Mouse (Mus musculus) CH12.LX (cell line): Measurements from ENCODE around the gene Smg6. TPM values are rescaled to one million over a fixed set of nuclear protein-coding genes. Genes with fewer than 3 reads are reported as not detected.

Source experiments
- DNase-seq: peaks from one replicate; pipeline ENCODE4 v3.0.0-alpha.2; 2013; ENCODE audit errors: extremely low read depth
- H3K27ac ChIP-seq: 2 replicates; pipeline ENCODE4 v1.5.1; 2012; ENCODE audit warnings: low read depth, mild to moderate bottlenecking, control low read depth, moderate library complexity; ENCODE audit not compliant: insufficient read depth
- H3K27me3 ChIP-seq: replicated peaks from 2 replicates; pipeline ENCODE3; 2012; ENCODE audit warnings: inconsistent platforms
- H3K36me3 ChIP-seq, 2 experiments: replicated peaks in 1 of 2; 2 replicates each; pipeline versions ENCODE3 to v1.6.1; 2012; ENCODE audit warnings: inconsistent platforms in 1 of 2, low read length in 1 of 2, mild to moderate bottlenecking in 1 of 2, mixed read lengths in 1 of 2, moderate library complexity in 1 of 2; ENCODE audit not compliant: control insufficient read depth in 1 of 2, insufficient read depth in 1 of 2
- H3K4me1 ChIP-seq, 2 experiments: 2 replicates each; pipeline ENCODE4 v1.6.1; 2012; ENCODE audit warnings: inconsistent platforms in 1 of 2, moderate library complexity in 1 of 2; ENCODE audit not compliant: insufficient read depth in 2 of 2, control insufficient read depth in 1 of 2
- H3K4me2 ChIP-seq: 2 replicates; pipeline ENCODE4 v1.6.1; 2012; ENCODE audit warnings: low read depth, mild to moderate bottlenecking, control low read depth; ENCODE audit not compliant: poor library complexity, insufficient read depth, severe bottlenecking
- H3K4me3 ChIP-seq, 3 experiments: fragments of 150-350 bp in 1 of 3; sonication (generic) in 1 of 3; replicated peaks in 1 of 3; 2 replicates each; pipeline versions ENCODE3 to v1.5.1; 2011 to 2012; ENCODE audit warnings: low read depth in 2 of 3, low read length in 2 of 3, mild to moderate bottlenecking in 2 of 3, moderate library complexity in 2 of 3, control low read depth in 1 of 3, improper control_type of control experiment in 1 of 3, inconsistent platforms in 1 of 3, mixed read lengths in 1 of 3; ENCODE audit not compliant: poor library complexity in 1 of 3
- H3K79me2 ChIP-seq: replicated peaks from 2 replicates; pipeline ENCODE4 v1.6.1; 2012; ENCODE audit warnings: mild to moderate bottlenecking, moderate library complexity; ENCODE audit not compliant: control insufficient read depth, poor library complexity, insufficient read depth, severe bottlenecking; ENCODE audit errors: extremely low read depth
- H3K9ac ChIP-seq: 2 replicates; pipeline ENCODE4 v1.6.1; 2012; ENCODE audit warnings: low read depth, mild to moderate bottlenecking, control low read depth, moderate library complexity; ENCODE audit not compliant: insufficient read depth
- H3K9me3 ChIP-seq: replicated peaks from 2 replicates; pipeline ENCODE3; 2012; ENCODE audit warnings: low read length, inconsistent platforms, mixed read lengths
- BHLHE40 ChIP-seq: IDR thresholded peaks from 2 replicates; pipeline ENCODE4 v1.6.1; 2011; ENCODE audit warnings: mild to moderate bottlenecking, low read depth, low read length, improper control_type of control experiment
- CHD1 ChIP-seq: IDR thresholded peaks from 2 replicates; pipeline ENCODE4 v1.6.1; 2012; ENCODE audit warnings: low read depth, low read length, improper control_type of control experiment, inconsistent platforms
- CTCF ChIP-seq, 2 experiments: IDR thresholded peaks in 1 of 2; conservative IDR thresholded peaks in 1 of 2; 2 replicates each; pipeline ENCODE4 v1.5.1; 2011 to 2012; ENCODE audit warnings: low read depth in 2 of 2, low read length in 2 of 2, improper control_type of control experiment in 1 of 2, inconsistent platforms in 1 of 2, mild to moderate bottlenecking in 1 of 2, moderate library complexity in 1 of 2
- ELF1 ChIP-seq: IDR thresholded peaks from 2 replicates; pipeline ENCODE4 v1.6.1; 2014; ENCODE audit warnings: low read depth, mild to moderate bottlenecking, inconsistent platforms, low read length, improper control_type of control experiment
- EP300 ChIP-seq: IDR thresholded peaks from 2 replicates; pipeline ENCODE4 v1.6.1; 2011; ENCODE audit warnings: low read length, improper control_type of control experiment
- GABPA ChIP-seq: IDR thresholded peaks from 2 replicates; pipeline ENCODE4 v1.6.1; 2012; ENCODE audit warnings: low read depth, low read length, improper control_type of control experiment, inconsistent platforms; ENCODE audit not compliant: insufficient replicate concordance
- IRF4 ChIP-seq: IDR thresholded peaks from 2 replicates; pipeline ENCODE4 v1.6.1; 2014; ENCODE audit warnings: low read depth, mild to moderate bottlenecking, inconsistent platforms, low read length, improper control_type of control experiment
- JUND ChIP-seq: conservative IDR thresholded peaks from 2 replicates; pipeline ENCODE4 v1.6.1; 2011; ENCODE audit warnings: low read depth, low read length, improper control_type of control experiment
- MAX ChIP-seq: IDR thresholded peaks from 2 replicates; pipeline ENCODE4 v1.6.1; 2011; ENCODE audit warnings: low read length, improper control_type of control experiment
- NELFE ChIP-seq: IDR thresholded peaks from 2 replicates; pipeline ENCODE4 v1.6.1; 2011; ENCODE audit warnings: low read depth, low read length, improper control_type of control experiment
- NRF1 ChIP-seq: IDR thresholded peaks from 2 replicates; pipeline ENCODE4 v1.6.1; 2014; ENCODE audit warnings: low read depth, mild to moderate bottlenecking, inconsistent platforms, low read length, improper control_type of control experiment, moderate library complexity
- POLR2A ChIP-seq: IDR thresholded peaks from 2 replicates; pipeline ENCODE4 v1.6.1; 2011; ENCODE audit warnings: low read depth, mild to moderate bottlenecking, improper control_type of control experiment, low read length
- RAD21 ChIP-seq: IDR thresholded peaks from 2 replicates; pipeline ENCODE4 v1.6.1; 2011; ENCODE audit warnings: low read depth, mild to moderate bottlenecking, low read length, improper control_type of control experiment, moderate library complexity
- SIN3A ChIP-seq: IDR thresholded peaks from 2 replicates; pipeline ENCODE4 v1.6.1; 2012; ENCODE audit warnings: low read length, improper control_type of control experiment, inconsistent platforms
- SMC3 ChIP-seq: IDR thresholded peaks from 2 replicates; pipeline ENCODE4 v1.6.1; 2011; ENCODE audit warnings: low read depth, low read length, improper control_type of control experiment
- TBP ChIP-seq: conservative IDR thresholded peaks from 2 replicates; pipeline ENCODE4 v1.6.1; 2011; ENCODE audit warnings: low read depth, low read length, improper control_type of control experiment
- TCF12 ChIP-seq: IDR thresholded peaks from 2 replicates; pipeline ENCODE4 v1.6.1; 2014; ENCODE audit warnings: low read depth, mild to moderate bottlenecking, inconsistent platforms, low read length, improper control_type of control experiment
- ZC3H11A ChIP-seq: IDR thresholded peaks from 2 replicates; pipeline ENCODE4 v1.6.1; 2012; ENCODE audit warnings: low read depth, mild to moderate bottlenecking, inconsistent platforms, low read length, improper control_type of control experiment
- ZMIZ1 ChIP-seq: IDR thresholded peaks from 2 replicates; pipeline ENCODE4 v1.6.1; 2012; ENCODE audit warnings: low read depth, mild to moderate bottlenecking, inconsistent platforms, low read length, improper control_type of control experiment
- dilution Hi-C: fragments of 300-500 bp; cut with MboI; formaldehyde crosslinking; loops from 2 replicates; pipeline ENCODE4 v1.14.3; 2020; ENCODE audit warnings: low sequenced_read_pairs; ENCODE audit not compliant: extremely low pct_unique_long_range_greater_than_20kb, extremely low pct_ligation_motif_present
- in situ Hi-C: fragments of 300-500 bp; cut with MboI; formaldehyde crosslinking; loops from 3 replicates; pipeline ENCODE4 v1.14.3; 2019; ENCODE audit warnings: low sequenced_read_pairs, low pct_ligation_motif_present, low pct_unique_long_range_greater_than_20kb, mixed read lengths
- polyA plus RNA-seq: library from polyadenylated mRNA; unstranded; fragments of >175 nt; gene quantifications from 2 replicates; pipeline ENCODE4 v1.2.1, GENCODE M21; 2012; ENCODE audit warnings: low read depth; ENCODE audit not compliant: insufficient read length
- total RNA-seq, 2 experiments: library from RNA; depleted of rRNA; stranded (reverse); fragments of 300-350 nt in 1 of 2; fragments of >200 nt in 1 of 2; gene quantifications; 2 replicates each; pipeline ENCODE4 v1.2.3; 2012 to 2014

Gene Smg6
- total and polyA plus RNA-seq, 3 experiments, result 9.0 to 18.5 (median 12.1) TPM

DNA sequence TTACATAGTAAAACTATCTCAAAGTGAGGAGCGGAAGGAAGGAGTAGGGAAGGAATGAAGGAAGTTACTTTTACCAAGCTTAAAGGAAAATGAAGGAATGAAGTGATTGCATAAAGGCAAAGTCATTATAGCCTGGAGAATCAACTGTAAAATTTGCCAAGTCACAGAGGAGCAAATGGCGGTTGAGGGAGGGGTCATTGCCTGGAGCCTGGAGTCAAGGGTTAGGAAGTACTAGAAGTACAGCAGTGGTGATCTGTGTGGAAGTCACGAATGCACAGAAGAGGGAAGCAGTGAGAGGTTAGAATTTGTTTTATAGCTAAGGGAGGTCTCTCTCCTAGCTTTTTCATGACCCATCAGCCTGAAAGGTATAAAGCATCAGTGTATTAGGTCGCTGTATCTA, 205.7 kb downstream of the Smg6 start:
- no peak overlapping the region for H3K27ac ChIP-seq
- no peak for DNase-seq
- TF ChIP-seq NELFE, result no peak
- no peak for TF ChIP-seq SMC3
- TF ChIP-seq NRF1, result no peak
- no peak for TF ChIP-seq MAX
- TF ChIP-seq EP300, result no peak
- no peak overlapping the region for H3K9ac ChIP-seq
- in situ Hi-C loops (no loop called here), dilution Hi-C loops (no loop called here)
- H3K79me2 ChIP-seq, result no peaks in the 10 kb centered on the region
- peaks cover 22 to 31% of the 10 kb centered on the region in 2 experiments for H3K4me1 ChIP-seq
- H3K9me3 ChIP-seq, result no peaks in the 10 kb centered on the region
- H3K4me2 ChIP-seq, result no peak overlapping the region
- no peak overlapping the region for H3K4me3 ChIP-seq
- H3K36me3 ChIP-seq, result peaks cover 0 to 28% of the 10 kb centered on the region in 2 experiments
- H3K27me3 ChIP-seq, result no peaks in the 10 kb centered on the region

- in situ Hi-C loops, result no loop called here
- Histone ChIP-seq H3K4me1 (peaks cover 30 to 41% of the 10 kb centered on the region in 2 experiments), H3K27ac (no peak overlapping the region), H3K9me3 (no peaks in the 10 kb centered on the region), H3K9ac (no peak overlapping the region), H3K36me3 (peaks cover 0 to 30% of the 10 kb centered on the region in 2 experiments), H3K4me2 (no peak overlapping the region), H3K79me2 (no peaks in the 10 kb centered on the region), H3K4me3 (no peak overlapping the region), H3K27me3 (no peaks in the 10 kb centered on the region)
- dilution Hi-C loops, result no loop called here
- no peak for TF ChIP-seq NELFE
- TF ChIP-seq TBP, result no peak
- no peak for TF ChIP-seq POLR2A
- TF ChIP-seq CTCF (conservative IDR thresholded peaks at IDR 0.05 in 1 of 2, IDR thresholded peaks at IDR 0.05 in 1 of 2; ENCODE audit: low read depth in 2 of 2, low read length in 2 of 2), result peak in 1 of 2 experiments; percentile 35; a peak in 2 of 4 replicates
- TF ChIP-seq CHD1, result no peak
- no peak for TF ChIP-seq TCF12
- TF ChIP-seq RAD21, result peak; percentile 26
- TF ChIP-seq JUND, result no peak
- no peak for TF ChIP-seq ELF1
- TF ChIP-seq SMC3, result peak; percentile 29
- no peak for TF ChIP-seq ZC3H11A
- no peak for TF ChIP-seq IRF4
- DNase-seq, result no peak
These were observed 206.7 kb downstream of the Smg6 start for GRCm38 (mm10) chr11:75132278-75132677.

DNA sequence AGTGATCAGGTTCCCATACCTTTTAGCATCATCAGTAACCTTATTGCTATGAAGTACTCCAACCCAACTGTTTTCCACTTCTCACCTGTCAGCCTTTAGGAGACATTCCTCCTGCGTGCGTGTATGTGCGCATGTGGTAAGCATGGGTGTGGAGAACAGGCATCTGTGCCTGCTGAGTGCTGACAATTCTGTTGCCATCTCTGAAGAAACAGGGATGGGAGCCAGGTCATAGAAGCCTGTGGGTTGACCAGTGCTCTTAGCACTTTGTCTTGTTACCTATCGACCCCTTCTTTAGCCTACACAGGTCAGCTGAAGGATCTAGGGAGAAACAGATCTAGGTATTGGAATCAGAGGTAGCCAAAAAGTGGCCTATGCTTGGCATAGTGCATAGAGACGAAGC, 207.8 kb downstream of the Smg6 start:
- Histone ChIP-seq H3K27me3 (no peaks in the 10 kb centered on the region), H3K9ac (no peak overlapping the region), H3K36me3 (peaks cover 0 to 36% of the 10 kb centered on the region in 2 experiments), H3K4me1 (peaks cover 37 to 52% of the 10 kb centered on the region in 2 experiments), H3K79me2 (no peaks in the 10 kb centered on the region), H3K4me3 (no peak overlapping the region), H3K9me3 (no peaks in the 10 kb centered on the region), H3K27ac (no peak overlapping the region), H3K4me2 (no peak overlapping the region)
- in situ Hi-C loops (no loop called here), dilution Hi-C loops (no loop called here)
- TF ChIP-seq SMC3 (no peak), BHLHE40 (no peak), NRF1 (no peak), GABPA (no peak), CHD1 (no peak), ZMIZ1 (no peak), SIN3A (no peak)
- no peak for DNase-seq
